Mouse (Mus musculus): Measurements from ENCODE around the gene 2900026A02Rik.

The 2900026A02Rik gene

DNA sequence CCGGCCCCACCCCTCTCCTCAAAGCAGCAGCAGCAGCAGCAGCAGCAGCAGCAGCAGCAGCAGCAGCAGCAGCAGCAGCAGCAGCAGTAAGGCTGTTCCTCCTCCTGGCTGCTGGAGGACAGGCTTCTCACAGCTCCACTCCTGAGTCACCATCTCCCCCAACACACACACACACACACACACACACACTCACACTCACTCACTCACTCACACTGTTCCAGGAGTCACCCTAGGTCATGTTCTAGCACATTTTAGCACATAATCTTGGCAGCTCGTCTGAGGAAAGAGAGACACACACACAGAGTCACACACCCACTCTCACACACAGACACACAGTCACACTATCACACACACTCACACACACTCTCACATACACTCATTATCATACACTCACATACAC, 74.4 kb downstream of the 2900026A02Rik start:
- no peak for DNase-seq

DNA sequence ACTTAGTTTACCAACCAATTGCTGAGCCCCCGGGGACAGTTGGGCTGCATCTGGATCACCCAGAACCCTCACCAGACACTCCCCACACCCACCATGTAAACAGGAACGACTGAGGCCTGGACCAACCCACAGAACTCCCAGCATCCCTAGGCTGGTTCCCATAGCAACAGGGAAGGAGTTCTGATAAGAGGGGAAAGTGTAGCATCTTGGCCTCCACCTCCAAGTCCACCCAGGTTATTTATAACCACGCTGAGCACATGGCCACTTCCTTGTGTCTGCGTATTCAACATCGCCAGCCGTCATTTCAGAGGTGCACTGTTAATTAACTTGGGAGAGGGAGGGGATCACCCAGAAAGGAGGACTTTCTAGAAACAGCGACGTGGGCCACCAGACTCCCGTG, 75.9 kb downstream of the 2900026A02Rik start:
- DNase-seq, result no peak

DNA sequence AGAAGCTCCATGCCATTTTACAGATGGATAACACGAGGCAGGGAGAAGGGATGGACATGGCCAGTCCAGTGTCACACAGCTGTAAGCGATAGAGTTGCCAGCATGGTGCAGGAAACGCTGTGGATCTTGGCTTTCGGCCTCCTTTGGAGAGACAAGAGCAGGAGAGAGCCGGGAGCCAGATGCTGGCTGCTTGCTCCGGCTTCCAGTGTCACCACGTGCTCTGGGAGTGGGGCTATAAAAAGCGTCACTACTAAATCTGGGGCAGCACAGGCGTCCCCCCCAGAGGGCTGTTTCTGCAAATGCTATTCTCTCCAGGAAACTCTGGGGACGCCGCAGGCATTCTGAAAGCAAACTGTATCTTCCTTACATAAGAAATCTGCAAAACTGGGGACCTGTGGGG, 78.5 kb downstream of the 2900026A02Rik start:
- DNase-seq, result no peak

DNA sequence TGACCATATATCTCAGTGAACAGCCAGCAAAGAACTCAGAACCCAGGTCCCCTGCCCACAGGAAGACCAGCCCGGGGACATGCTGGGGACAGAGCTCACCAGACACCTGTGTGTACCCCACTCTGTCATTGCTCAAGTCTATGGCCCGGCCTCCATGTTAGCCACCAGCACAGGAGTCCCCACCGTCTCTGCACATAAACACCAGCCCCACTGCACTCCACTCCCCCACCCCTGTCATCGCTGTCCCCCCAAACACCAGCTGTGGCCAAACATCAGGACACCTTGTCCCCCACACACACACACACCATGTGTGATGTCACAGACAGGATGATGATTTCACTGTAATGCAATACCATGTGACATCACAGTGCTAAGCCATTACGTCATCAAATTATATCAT, 79.0 kb downstream of the 2900026A02Rik start:
- DNase-seq, result no peak

DNA sequence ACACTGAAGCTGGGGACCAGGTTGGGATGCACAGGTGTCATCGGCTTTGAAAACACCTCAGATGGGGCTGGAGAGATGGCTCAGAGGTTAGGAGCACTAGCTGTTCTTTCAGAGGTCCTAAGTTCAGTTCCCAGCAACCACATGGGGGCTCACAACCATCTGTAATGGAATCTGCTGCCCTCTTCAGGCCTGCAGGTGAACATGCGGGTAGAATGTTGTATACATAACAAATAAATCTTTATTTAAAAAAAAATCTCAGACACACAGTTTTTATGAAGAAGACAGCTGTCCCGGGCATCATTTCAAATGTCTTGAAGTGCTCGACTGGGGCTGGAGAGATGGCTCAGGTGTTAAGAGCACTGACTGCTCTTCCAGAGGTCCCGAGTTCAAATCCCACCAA, 80.2 kb downstream of the 2900026A02Rik start:
- DNase-seq, result no peak

DNA sequence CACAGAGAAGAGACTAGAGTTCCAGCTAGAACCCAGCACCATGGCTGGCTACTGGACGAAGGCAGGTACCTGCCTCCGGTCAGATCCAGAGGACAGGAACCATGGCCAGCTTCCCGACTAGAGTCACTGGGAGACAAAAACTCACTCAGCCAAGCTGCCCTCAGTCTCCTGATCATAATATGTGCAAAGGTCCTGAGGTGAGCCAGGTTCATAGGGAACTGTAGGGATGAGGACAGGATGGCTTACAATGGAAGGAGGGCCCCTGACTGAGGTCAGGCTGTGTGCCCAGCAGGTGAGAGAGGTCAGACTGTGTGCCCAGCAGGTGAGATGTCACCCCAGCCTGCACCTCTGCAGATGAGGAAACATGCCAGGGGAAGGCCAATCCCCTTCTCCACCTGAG, 81.0 kb downstream of the 2900026A02Rik start:
- no peak for DNase-seq

DNA sequence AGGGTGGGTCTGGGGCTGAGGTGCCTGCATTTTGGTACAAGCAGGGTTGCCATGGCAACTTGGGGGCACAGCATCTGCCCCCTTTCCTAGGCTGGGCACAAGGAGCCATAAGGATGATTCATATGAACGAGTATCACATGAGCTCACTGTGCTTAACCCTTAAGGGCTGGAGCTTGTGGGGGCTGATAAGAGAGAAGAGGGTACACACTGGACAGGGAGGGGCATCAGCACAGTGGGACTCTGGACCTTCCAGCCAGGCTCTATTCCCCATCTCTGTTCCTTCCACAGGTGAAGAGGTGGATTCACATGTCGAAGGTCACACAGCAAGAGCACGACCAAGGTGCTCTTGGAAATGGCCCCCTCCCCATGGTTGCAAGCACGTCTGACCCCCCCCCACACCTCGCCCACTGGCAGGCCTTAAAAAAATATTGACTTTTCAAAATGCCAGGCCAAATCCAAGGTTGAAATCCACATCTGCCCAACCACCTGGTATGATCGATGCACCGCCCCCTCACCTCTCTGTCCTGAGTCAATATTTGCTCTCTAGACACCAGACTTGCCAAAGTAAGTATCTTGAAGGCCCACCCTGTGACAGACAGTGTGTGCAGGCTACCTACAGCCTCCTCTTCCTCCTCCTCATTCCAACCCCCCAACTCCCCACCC, 81.8 kb downstream of the 2900026A02Rik start:
- DNase-seq, result no peak

DNA sequence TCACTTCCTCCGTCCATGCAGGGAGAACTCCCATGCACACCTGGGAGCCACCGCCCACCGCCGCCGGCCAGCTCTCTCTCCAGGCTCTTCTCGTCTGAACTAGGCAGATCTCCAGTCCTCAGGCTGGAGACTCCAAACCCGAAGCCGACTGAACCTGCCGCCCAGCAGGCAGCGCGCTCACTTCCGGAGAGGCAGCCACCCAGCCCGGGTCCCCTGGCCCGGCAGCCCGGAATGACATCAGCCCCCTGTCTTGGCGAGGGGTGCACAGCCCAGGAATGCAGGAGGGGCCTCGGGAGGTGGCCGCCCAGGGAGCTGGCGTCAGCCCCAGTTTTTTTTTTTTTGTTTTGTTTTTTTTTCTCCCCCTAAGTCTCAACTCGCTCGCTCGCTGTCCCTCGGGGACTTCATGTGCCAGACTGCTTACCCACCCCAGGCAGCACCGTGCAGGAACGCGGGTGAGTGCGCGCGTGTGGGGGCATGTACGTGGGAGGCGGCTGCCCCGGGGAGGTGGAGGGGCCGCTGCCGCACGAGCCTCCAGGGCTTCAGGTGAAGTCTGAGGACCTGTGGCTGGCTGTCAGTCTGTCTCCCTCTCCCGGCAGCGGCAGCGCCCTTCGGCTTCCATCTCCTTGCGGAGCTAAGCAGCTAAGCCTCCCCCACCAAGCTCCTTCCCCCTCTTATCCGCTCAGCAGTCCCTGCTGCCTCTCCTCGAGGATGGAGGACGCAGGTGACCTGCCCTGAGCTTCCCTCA, 82.5 kb downstream of the 2900026A02Rik start:
- DNase-seq, result no peak

DNA sequence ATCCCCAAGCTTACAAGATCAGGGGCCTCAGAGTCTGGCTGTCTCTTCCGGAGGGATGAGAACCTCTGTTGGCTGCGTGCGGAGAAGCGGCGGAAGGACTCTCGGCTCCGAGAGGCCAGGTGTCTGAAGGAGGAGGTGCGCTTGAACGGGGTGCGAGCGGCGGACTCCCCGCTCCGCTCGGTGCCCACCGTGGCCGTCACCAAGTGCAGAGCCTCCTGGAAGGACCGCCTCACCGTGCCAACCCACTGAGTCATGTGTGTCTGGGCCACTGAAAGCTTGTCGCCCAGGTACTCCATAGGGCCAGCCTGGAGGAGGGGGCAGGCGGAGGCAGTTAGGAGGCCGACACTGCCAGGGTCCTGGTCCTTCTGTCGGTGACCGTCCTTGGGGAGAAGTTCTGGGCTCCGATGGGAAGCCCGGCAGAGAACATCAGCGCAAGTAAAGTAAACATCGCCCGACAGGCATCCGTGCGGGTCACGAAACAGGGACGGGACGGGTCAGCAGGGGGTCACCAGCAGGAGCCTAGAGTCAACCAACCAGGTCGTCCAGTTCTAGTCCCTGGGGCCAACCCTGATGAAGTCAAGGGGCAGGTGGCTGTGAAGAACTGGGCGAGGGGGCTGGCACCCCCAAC, 83.2 kb downstream of the 2900026A02Rik start:
- no peak for DNase-seq

DNA sequence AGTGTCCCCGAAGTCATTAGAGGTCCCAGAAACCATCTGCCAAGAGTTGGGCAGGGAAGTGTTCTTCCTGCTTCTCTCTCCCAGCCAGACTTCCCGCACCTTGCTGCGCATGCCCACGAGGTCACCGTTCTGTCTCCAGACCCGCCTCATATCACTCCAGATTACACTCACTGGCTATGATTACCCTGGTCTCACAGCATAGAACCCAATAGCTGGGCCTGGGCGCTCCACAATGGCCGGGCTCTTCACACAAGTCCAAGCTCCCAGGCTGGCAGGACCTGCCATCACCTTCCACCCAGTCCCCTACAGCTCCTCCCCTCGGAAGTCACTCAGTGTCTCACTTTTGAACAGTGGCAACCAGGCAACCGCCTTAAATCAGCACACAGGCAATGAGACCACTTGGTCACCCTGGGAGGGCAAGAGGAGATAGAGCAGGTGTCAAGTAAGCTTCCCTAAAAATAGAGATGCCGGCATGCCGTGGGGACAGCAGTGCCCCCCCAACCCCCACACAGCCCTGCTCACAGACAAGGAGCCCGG, 84.0 kb downstream of the 2900026A02Rik start:
- DNase-seq, result no peak

DNA sequence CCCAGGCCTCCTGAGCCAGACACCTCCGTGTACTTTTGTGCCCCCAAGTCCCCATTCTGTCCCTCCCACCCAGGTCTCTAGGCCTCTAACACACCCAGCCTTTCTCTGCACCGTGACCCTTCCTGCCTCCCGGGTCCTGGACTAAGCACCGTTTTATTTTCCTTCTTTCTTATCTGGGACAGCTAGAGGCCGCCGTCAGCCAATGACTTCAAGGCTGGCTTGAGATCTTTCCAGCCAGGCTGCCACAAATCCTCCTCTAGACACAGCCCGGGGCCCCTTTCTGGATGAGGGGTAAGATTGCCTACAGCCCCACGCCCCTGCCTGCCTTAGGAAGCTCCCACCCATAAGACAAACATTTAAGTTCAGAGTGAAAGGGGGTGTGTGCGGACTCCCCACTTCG, 85.5 kb downstream of the 2900026A02Rik start:
- DNase-seq, result no peak

DNA sequence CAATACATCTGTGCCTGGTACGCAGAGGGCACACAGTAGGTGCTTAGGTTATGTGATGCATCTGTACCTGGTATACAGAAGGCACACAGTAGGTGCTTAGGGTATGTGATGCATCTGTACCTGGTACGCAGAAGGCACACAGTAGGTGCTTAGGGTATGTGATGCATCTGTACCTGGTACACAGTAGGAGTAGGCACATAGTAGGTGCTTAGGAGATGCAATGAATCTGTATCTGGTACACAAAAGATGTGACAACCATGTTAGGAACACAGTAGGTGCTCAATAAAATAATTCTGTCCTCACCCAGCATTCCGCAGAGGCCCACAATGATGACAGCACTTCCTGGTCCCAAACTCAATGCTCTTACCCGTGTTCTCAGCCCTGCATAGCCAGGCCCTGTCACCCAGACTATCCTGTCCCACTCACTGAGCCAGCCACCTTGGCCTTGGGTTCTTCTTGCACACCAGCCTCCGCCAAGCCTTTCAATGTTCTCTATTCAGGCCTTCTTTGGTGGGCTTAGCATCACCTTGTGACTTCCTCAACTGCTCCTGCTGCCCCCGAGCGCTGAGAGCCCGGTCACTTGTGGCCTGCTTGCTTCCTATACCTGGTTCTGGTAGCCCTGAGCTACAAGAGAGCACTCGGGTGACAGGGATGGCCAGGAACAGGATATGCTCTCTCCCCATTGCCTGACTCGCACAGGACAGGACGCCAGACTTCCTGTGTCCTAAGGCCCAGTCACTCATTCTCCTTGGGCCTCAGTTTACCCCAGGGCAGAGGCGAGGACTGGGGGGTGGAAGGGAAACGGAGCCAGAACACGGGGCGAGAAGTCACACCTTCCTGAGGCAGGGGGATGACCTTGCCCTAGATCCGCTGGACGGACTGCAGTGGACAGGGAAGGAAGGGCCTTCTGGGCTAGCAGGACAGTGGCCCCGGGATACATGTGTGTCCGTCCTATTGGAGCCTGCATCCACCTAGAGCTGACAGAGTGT, 87.0 kb downstream of the 2900026A02Rik start:
- no peak for DNase-seq

DNA sequence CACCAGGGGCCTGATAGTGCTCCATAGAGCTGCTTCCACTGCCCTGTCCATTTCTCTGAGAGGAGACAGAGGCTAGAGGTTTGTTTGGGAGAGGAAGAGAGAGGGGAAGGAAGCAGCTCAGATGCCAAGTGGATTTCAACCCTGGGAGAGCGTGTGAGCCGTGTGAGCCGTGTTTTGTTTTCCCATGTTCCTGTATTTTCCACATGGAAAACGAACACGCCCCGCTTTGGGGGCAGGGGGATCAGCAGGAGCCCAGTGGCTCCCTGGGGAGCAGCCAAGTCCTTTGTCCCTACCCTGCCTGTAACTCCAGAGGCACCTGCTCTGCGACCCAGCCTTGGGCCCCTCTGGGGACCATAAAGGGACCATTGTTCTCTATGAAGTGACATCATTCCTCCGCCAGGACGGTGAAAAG, 88.0 kb downstream of the 2900026A02Rik start:
- no peak for DNase-seq

DNA sequence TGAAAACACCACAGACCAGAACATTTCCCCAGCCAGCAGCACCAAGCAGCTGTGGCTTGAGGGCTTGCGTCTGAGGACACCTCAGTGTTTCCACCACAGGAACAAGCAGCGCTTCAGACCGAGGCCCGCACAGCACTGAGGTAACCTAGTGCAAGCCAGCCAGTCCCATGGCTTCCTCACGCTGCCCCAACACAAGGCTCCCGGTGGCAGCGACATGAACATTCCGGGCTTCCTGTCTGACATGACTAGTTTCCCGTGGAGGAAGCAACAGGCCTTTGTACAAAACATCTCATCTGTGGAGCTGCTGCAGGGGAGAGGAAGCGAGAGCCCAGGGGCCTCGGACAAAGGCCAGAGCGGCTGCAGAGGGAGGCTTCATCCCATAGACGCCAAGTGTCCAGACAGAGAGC, 88.4 kb downstream of the 2900026A02Rik start:
- no peak for DNase-seq

DNA sequence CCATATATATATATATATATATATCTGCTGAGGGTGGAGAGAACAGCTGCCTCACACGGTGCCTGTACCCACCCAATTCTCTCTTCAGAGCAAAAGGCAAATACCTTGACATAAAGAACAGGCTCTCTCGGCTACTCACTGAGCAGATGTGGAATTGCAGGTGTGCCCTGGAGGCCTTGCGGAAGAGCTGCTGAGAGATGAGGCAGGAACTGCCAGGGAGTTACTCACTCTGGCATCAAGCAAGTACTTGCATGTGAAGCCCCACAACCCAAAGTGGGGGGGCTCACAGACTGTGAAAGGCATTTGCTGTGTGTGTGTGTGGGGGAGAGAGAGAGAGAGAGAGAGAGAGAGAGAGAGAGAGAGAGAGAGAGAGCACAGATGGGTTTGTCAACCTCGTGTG, 92.6 kb downstream of the 2900026A02Rik start:
- no peak for DNase-seq

DNA sequence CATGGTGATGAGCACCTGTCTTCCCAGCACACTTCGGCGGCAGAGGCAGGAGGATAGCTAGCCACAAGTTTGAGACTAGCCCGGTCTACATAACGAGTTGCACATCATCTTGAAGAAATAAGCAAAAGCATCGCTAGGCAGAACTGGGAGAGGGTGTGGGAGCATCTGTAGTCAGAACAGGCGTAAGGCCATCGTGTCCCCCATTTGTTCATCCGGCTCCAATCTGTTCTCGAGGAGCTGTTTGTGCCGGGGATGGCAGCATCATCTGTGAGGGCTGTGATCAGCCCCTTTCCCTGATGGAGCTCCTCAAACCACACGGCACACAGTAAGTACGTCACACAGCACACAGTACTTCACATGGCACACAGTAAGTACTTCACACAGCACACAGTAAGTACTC, 94.6 kb downstream of the 2900026A02Rik start:
- DNase-seq, result no peak

DNA sequence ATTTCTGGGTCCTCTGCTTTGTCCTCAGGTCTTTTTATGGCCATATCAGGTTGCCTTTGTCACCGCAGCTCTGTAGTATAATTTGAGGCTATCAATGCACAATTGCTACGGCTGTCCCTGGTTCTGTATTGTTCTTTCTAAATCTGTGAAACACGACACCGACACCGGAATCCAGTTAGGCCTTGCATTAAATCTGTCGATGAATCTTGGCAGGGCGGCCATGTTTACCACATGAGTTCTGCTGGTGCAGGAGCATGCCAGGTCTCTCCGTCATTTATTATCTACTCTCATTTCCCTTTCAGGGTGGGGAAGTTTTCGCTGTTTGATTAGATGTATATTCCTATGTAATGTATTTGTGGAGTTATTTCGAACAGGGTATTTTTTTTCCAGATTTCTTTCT, 97.3 kb downstream of the 2900026A02Rik start:
- no peak for DNase-seq

DNA sequence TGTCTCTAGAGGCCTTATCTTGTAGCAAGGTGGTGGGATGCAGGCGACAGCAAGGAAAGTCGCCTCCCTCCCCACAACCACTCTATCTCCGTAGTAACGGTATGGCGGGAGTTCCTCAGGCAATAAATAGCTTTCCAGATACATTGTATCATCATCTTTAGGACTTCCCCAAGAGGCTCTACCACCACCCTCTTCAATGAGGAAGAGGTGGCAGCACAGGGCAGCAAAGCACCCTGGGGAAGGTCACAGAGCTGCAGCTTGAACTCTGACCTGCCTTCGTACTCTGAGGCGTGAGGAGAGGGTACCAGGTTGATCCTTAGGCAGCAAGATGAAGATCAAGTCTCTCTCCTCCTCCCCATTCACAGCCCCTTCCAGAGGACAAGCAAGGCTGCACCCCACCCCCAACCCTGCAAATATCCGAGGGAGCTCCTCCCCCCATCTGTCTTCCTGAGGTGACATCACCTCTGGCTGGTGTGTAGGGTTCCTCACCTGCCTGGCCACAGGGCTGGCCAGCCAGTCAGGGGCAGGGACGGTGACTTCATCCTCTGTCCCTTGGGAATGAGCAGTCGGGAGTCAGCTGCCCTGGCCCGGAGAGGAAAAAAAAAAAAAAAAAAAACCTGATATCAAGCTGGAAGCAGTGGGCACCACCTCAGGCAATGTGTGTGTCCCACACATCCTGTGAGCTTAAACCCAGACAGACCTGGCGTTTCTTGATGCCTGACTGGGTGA, 98.5 kb downstream of the 2900026A02Rik start:
- no peak for DNase-seq

DNA sequence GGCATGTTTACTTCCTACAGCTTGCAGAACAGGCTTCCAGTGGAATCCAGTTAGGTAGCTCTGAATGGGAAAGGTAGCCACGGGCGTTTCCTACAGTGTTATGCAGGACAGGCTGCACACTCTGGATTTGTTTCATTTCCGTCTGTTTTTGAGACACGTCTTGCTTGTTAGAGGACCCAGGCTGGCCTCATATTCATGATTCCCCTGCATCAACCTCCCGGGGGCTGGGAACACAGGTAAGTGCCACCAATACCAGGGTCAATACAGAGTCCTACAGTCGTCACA, 99.5 kb downstream of the 2900026A02Rik start:
- no peak for DNase-seq

DNA sequence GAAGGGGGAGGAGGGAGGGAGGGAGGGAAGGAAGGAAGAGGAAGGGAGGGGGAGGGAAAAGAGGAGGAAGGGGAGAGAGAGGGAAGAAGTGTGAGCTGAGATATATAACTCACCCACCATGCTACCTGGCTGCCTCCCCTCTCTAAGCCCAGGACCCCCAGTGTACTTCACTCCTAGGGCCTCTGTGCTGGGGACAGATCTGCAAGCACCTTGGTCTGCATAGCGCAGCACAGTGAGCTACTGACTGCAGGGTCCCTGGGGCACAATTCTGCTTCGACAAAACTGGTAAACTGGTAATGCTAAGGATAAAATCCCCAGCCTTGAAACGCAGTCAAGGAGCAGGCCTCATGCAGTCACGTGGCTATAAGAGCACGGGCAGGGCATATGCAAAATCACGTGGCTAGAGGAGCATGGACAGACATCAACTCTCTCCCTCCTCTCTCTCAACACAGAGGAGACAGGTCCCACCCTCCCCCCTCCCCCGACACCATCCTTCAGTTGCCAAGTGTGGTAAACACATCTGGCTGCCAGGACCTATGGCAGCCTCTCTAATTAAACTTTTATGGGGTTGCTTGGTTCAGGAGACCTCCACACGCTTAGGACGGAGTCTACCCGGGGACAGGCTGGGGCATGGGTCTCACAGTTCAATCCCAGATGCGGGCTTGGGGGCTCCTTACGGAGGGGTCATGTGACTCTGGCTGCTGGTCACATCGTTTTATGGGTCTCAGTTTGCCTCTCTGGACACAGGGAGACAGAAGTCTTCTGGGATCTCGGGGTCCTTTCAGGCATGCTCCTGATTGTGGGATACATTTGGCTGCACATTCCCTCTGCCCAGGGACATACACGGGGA, 100.1 kb downstream of the 2900026A02Rik start:
- no peak for DNase-seq

DNA sequence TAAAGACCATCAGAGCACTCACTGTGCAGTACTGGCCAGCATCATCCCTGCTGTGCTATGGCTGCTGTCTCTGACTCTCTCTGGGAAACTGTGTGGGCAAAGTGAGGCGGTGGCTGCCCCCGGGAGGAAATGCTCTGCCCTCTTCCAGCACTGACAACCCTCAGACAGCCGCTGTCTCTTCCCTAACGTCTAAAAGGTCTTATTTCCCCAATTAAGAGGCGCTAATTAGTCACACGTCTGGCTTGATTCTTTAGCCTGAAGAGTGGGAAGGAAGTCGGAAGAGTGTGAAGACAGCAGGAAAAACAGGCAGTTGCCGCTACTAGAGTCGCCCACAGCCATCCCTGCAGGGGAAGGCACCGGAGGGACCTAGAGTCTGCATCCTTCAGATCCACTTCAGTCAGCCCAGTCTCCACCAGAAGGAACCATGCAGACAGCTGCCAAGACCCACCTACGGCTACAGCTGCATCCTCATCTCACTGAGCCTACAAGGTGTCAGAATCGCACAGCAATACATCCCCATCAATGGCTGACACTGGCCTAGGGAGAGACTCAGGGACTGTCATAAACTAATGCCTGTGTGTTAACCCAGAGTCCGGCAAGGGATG, 101.1 kb downstream of the 2900026A02Rik start:
- DNase-seq, result no peak
